Mouse (Mus musculus): ENCODE measurements at regions not wholly inside any gene's neighbourhood (a gene's known extent, or its start where the extent isn't known, plus 50 kb on each side); places are given as distances from the start of the nearest gene placed in this dataset.

DNA sequence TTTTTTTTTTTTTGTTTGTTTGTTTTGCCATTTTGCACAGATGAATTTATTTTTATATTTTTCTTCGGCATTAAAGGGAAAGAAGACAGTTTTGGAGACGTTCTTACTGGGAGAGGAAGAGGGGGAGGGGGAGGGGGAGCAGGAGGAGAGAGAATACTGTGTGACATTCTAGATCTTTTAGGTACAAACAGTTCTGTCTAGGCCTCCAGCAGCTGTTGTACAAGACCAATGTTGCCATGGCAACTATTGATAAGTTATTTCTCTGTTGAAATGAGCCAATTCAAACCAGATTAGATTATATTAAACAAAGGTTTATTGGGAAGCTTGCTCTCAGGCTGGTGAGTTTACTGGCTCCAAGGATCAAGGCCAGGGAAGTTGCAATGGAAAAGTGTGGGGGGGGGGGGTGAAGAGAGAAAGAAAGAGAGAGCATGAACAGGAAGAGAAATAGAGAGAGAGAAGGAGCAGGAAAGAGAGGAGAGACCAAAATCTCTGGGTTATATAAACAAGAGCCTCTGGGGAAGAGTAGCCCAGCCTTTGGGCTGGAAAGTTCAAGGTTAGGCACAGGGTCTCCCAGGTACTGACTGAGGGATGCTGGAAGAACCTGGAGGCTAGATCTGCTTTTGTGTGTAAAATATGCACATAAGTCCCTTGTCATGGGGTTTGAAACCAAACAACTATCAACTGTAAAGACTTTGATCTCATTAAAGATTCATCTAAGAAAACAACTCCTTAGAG lies 182.7 kb upstream of the Ptprk start:
- 25% methylated on average over 2 of the region's 2 CpGs for WGBS
- TF ChIP-seq POLR2A (IDR thresholded peaks at IDR 0.05; ENCODE audit: borderline replicate concordance, extremely low read depth, low read depth, low read length) (no peak), CTCF (IDR thresholded peaks at IDR 0.05; ENCODE audit: insufficient read depth, low read length) (no peak)
- Histone ChIP-seq H3K4me3 (replicated peaks; ENCODE audit: extremely low read depth, low read depth, low read length) (no peak overlapping the region), H3K4me1 (ENCODE audit: control insufficient read depth, insufficient read depth, low read length) (no peaks in the 10 kb centered on the region)
- no peak for DNase-seq

GRCm38 (mm10) chr10:27916406-27916805 lies 158.2 kb upstream of the Ptprk start:
- DNase-seq = no peak
- WGBS = 57% methylated on average over 2 of the region's 2 CpGs
- H3K4me3 ChIP-seq (replicated peaks; ENCODE audit: extremely low read depth, low read depth, low read length) = no peak overlapping the region
- TF ChIP-seq POLR2A (IDR thresholded peaks at IDR 0.05; ENCODE audit: borderline replicate concordance, extremely low read depth, low read depth, low read length) (no peak), CTCF (IDR thresholded peaks at IDR 0.05; ENCODE audit: insufficient read depth, low read length) (no peak)
- H3K4me1 ChIP-seq (ENCODE audit: control insufficient read depth, insufficient read depth, low read length) = no peaks in the 10 kb centered on the region

- Histone ChIP-seq H3K4me3 (replicated peaks; ENCODE audit: extremely low read depth, low read depth, low read length) (no peak overlapping the region), H3K4me1 (ENCODE audit: control insufficient read depth, insufficient read depth, low read length) (no peaks in the 10 kb centered on the region)
- WGBS = 55% methylated on average over 5 of the region's 5 CpGs
- DNase-seq = no peak
- no peak for TF ChIP-seq CTCF (IDR thresholded peaks at IDR 0.05; ENCODE audit: insufficient read depth, low read length)
- TF ChIP-seq POLR2A (IDR thresholded peaks at IDR 0.05; ENCODE audit: borderline replicate concordance, extremely low read depth, low read depth, low read length) = no peak
These were observed 147.4 kb upstream of the Ptprk start for GRCm38 (mm10) chr10:27927266-27927665.

- 61% methylated on average over 5 of the region's 5 CpGs for WGBS
- TF ChIP-seq CTCF (IDR thresholded peaks at IDR 0.05; ENCODE audit: insufficient read depth, low read length) = no peak
- TF ChIP-seq POLR2A (IDR thresholded peaks at IDR 0.05; ENCODE audit: borderline replicate concordance, extremely low read depth, low read depth, low read length) = no peak
- no peak for DNase-seq
- no peaks in the 10 kb centered on the region for H3K4me1 ChIP-seq (ENCODE audit: control insufficient read depth, insufficient read depth, low read length)
- no peak overlapping the region for H3K4me3 ChIP-seq (replicated peaks; ENCODE audit: extremely low read depth, low read depth, low read length)
These were observed 132.5 kb upstream of the Ptprk start for GRCm38 (mm10) chr10:27942136-27942535.

- TF ChIP-seq CTCF (IDR thresholded peaks at IDR 0.05; ENCODE audit: insufficient read depth, low read length) (no peak), POLR2A (IDR thresholded peaks at IDR 0.05; ENCODE audit: borderline replicate concordance, extremely low read depth, low read depth, low read length) (no peak)
- Histone ChIP-seq H3K4me1 (ENCODE audit: control insufficient read depth, insufficient read depth, low read length) (no peaks in the 10 kb centered on the region), H3K4me3 (replicated peaks; ENCODE audit: extremely low read depth, low read depth, low read length) (no peak overlapping the region)
- 85% methylated on average over 1 of the region's 1 CpGs for WGBS
- no peak for DNase-seq
These were observed 125.5 kb upstream of the Ptprk start for GRCm38 (mm10) chr10:27949127-27949526.

- no peaks in the 10 kb centered on the region for H3K4me1 ChIP-seq (ENCODE audit: control insufficient read depth, insufficient read depth, low read length)
- TF ChIP-seq CTCF (IDR thresholded peaks at IDR 0.05; ENCODE audit: insufficient read depth, low read length) (no peak), POLR2A (IDR thresholded peaks at IDR 0.05; ENCODE audit: borderline replicate concordance, extremely low read depth, low read depth, low read length) (no peak)
- WGBS = 88% methylated on average over 1 of the region's 1 CpGs
- H3K4me3 ChIP-seq (replicated peaks; ENCODE audit: extremely low read depth, low read depth, low read length) = no peak overlapping the region
- no peak for DNase-seq
These were observed 106.4 kb upstream of the Ptprk start for GRCm38 (mm10) chr10:27968202-27968601.

DNA sequence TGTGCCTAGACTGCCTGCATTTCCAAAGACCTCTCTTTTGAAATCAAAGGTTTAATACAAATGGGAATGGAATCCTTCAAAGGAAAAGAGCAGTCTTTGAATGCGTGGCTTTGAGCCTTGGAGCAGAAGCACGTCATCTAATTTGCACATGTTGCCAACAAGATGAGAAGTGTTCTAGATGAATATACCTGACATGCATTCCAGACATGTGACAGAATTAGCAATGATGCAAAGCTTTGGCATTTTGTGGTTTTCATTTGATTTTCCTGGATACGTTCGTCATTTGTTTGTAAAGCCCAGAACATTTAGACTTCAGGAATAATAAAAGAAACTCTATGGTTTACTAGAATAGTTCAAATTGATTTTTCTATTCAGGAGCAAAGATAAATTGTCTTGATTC lies 90.6 kb upstream of the Ptprk start:
- 88% methylated on average over 4 of the region's 4 CpGs for WGBS
- H3K4me3 ChIP-seq (replicated peaks; ENCODE audit: extremely low read depth, low read depth, low read length) = no peak overlapping the region
- TF ChIP-seq CTCF (IDR thresholded peaks at IDR 0.05; ENCODE audit: insufficient read depth, low read length) = no peak
- TF ChIP-seq POLR2A (IDR thresholded peaks at IDR 0.05; ENCODE audit: borderline replicate concordance, extremely low read depth, low read depth, low read length) = no peak
- no peak for DNase-seq
- no peaks in the 10 kb centered on the region for H3K4me1 ChIP-seq (ENCODE audit: control insufficient read depth, insufficient read depth, low read length)

- Histone ChIP-seq H3K4me1 (ENCODE audit: control insufficient read depth, insufficient read depth, low read length) (no peaks in the 10 kb centered on the region), H3K4me3 (replicated peaks; ENCODE audit: extremely low read depth, low read depth, low read length) (no peak overlapping the region)
- no peak for TF ChIP-seq CTCF (IDR thresholded peaks at IDR 0.05; ENCODE audit: insufficient read depth, low read length)
- no peak for TF ChIP-seq POLR2A (IDR thresholded peaks at IDR 0.05; ENCODE audit: borderline replicate concordance, extremely low read depth, low read depth, low read length)
- 37% methylated on average over 1 of the region's 1 CpGs for WGBS
- DNase-seq = no peak
These were observed 89.6 kb upstream of the Ptprk start for GRCm38 (mm10) chr10:27985068-27985467.

- WGBS = 83% methylated on average over 5 of the region's 5 CpGs
- no peak for TF ChIP-seq CTCF (IDR thresholded peaks at IDR 0.05; ENCODE audit: insufficient read depth, low read length)
- TF ChIP-seq POLR2A (IDR thresholded peaks at IDR 0.05; ENCODE audit: borderline replicate concordance, extremely low read depth, low read depth, low read length) = no peak
- no peak for DNase-seq
- Histone ChIP-seq H3K4me3 (replicated peaks; ENCODE audit: extremely low read depth, low read depth, low read length) (no peak overlapping the region), H3K4me1 (ENCODE audit: control insufficient read depth, insufficient read depth, low read length) (no peaks in the 10 kb centered on the region)
These were observed 87.6 kb upstream of the Ptprk start for GRCm38 (mm10) chr10:27987026-27987425.

DNA sequence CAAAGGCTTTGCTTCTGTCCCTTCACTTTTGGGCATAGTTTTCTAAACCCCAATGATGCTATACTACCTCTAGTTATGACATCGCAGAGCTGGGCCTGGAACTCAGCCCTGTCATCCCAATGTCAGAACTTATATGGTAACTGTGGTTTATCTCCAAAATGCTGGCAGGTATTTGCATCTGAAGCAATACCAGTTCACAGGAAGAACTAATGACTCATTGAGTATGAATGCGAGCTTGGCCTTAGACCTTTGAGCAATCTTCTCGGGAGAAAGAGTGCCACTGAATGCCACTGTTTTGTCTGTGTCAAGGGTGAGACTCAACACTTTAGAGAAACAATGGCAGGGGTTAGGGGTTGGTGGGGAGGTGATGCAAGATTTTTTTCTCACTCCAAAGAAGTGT lies 86.6 kb upstream of the Ptprk start:
- no peak overlapping the region for H3K4me3 ChIP-seq (replicated peaks; ENCODE audit: extremely low read depth, low read depth, low read length)
- WGBS = 57% methylated on average over 3 of the region's 3 CpGs
- TF ChIP-seq POLR2A (IDR thresholded peaks at IDR 0.05; ENCODE audit: borderline replicate concordance, extremely low read depth, low read depth, low read length) = no peak
- no peak for TF ChIP-seq CTCF (IDR thresholded peaks at IDR 0.05; ENCODE audit: insufficient read depth, low read length)
- no peak for DNase-seq
- no peaks in the 10 kb centered on the region for H3K4me1 ChIP-seq (ENCODE audit: control insufficient read depth, insufficient read depth, low read length)

All from lung, adult 2 months (tissue).